23 mouse cellular contexts compared by ENCODE assay signal in the genomic region with DNA sequence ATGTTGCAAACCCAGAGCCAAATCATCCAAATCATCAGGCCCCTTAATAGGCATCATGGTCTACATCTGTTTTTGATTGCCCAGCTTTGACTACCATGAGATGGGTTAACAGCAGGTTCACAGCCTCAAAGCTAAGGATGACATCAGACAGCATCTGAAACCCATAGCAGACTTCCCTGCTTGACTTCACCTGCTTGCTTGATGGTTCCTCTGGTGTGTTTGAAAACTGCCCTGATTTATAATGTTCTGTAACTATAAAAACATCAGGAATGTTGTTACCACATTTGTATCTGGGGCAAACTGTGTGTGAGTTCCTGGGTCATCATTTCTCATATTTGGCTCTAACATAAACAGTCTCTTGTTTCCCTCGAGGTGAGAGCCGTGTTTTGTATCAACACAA. TPM values are rescaled to one million over a fixed set of nuclear protein-coding genes. Genes with fewer than 3 reads are reported as not detected.
DNase-seq lines count a peak whose midpoint lies in the region; ATAC-seq and TF ChIP-seq lines count a peak whose summit lies in the region.
"Had no signal": no experiment of that assay in that cellular context is flagged by ENCODE, and none has a peak within 500 bp of the region (broad histone marks: within the 10 kb centered on the region; RNA-seq: fewer than 3 reads in every experiment).

No protein-coding gene starts in this region.

- no peak for TF ChIP-seq CTCF in stomach, postnatal 0 days (IDR thresholded peaks at IDR 0.05; ENCODE audit: low read depth)

- TF ChIP-seq EP300 in stomach, postnatal 0 days (optimal IDR thresholded peaks at IDR 0.05), result no peak

- WGBS in intestine, embryonic 14.5 days, result 16% methylated on average over 2 of the region's 2 CpGs
- WGBS in intestine, embryonic 16.5 days, result 34% methylated on average over 2 of the region's 2 CpGs
- WGBS in lung, embryonic 16.5 days, result 34% methylated on average over 2 of the region's 2 CpGs
- WGBS in stomach, postnatal 0 days, result 34% methylated on average over 2 of the region's 2 CpGs

- no peak overlapping the region for H3K9ac ChIP-seq in intestine, embryonic 14.5 days (ENCODE audit: low read length)
- no peak overlapping the region for H3K9ac ChIP-seq in intestine, embryonic 16.5 days (ENCODE audit: low read depth, low read length)
- H3K9ac ChIP-seq in lung, embryonic 16.5 days (ENCODE audit: low read length), result no peak overlapping the region
- no peak overlapping the region for H3K9ac ChIP-seq in stomach, postnatal 0 days (ENCODE audit: low read length)
- H3K9ac ChIP-seq: embryonic facial prominence, embryonic 13.5 days; forebrain, embryonic 13.5 days; forebrain, postnatal 0 days; heart, embryonic 13.5 days; hindbrain, embryonic 12.5 days had no signal

- H3K9me3 ChIP-seq in intestine, embryonic 14.5 days (ENCODE audit: control insufficient read depth, low read length), result no peaks in the 10 kb centered on the region
- H3K9me3 ChIP-seq in intestine, embryonic 16.5 days (ENCODE audit: control insufficient read depth, low read length), result no peaks in the 10 kb centered on the region
- no peaks in the 10 kb centered on the region for H3K9me3 ChIP-seq in lung, embryonic 16.5 days (ENCODE audit: control insufficient read depth, low read length)
- no peaks in the 10 kb centered on the region for H3K9me3 ChIP-seq in stomach, postnatal 0 days (ENCODE audit: control insufficient read depth, low read length)
- H3K9me3 ChIP-seq: embryonic facial prominence, embryonic 13.5 days; forebrain, embryonic 13.5 days; heart, embryonic 13.5 days; hindbrain, embryonic 12.5 days had no signal

- H3K4me3 ChIP-seq in intestine, embryonic 14.5 days (ENCODE audit: low read depth, low read length), result no peak overlapping the region
- H3K4me3 ChIP-seq in intestine, embryonic 16.5 days (ENCODE audit: low read length), result no peak overlapping the region
- no peak overlapping the region for H3K4me3 ChIP-seq in lung, embryonic 16.5 days (ENCODE audit: low read length)
- no peak overlapping the region for H3K4me3 ChIP-seq in stomach, postnatal 0 days (ENCODE audit: low read depth, low read length)
- H3K4me3 ChIP-seq: embryonic facial prominence, embryonic 13.5 days; forebrain, embryonic 13.5 days; heart, embryonic 13.5 days; hindbrain, embryonic 12.5 days had no signal

- no peak for DNase-seq in intestine, embryonic 14.5 days (ENCODE audit: low spot score)
- no peak for DNase-seq in lung, postnatal 36 days
- peak; percentile 69 for DNase-seq in forelimb bud, embryonic 11.5 days (ENCODE audit: low read depth, low spot score)
- DNase-seq in stomach, postnatal 0 days (ENCODE audit: low spot score), result no peak
- DNase-seq in left cerebral cortex, adult 11 months (ENCODE audit: low spot score), result no peak
- DNase-seq: adrenal gland, adult 8-10 months; adrenal gland, postnatal 36 days; B cell, adult 2 months; cerebellum, adult 2 months; cerebellum, postnatal 10 days; forebrain, postnatal 0 days; gastrocnemius, postnatal 36 days; heart, postnatal 4 days; kidney, adult 11 months had no signal

- H3K4me2 ChIP-seq in intestine, embryonic 14.5 days (ENCODE audit: low read length), result no peak overlapping the region
- no peak overlapping the region for H3K4me2 ChIP-seq in intestine, embryonic 16.5 days (ENCODE audit: low read depth, low read length)
- no peak overlapping the region for H3K4me2 ChIP-seq in lung, embryonic 16.5 days (ENCODE audit: low read depth, low read length)
- no peak overlapping the region for H3K4me2 ChIP-seq in stomach, postnatal 0 days (replicated peaks; ENCODE audit: low read depth)
- H3K4me2 ChIP-seq: embryonic facial prominence, embryonic 13.5 days; forebrain, embryonic 13.5 days; heart, embryonic 13.5 days; hindbrain, embryonic 12.5 days had no signal

- H3K4me1 ChIP-seq in intestine, embryonic 14.5 days (replicated peaks; ENCODE audit: control insufficient read depth, insufficient read depth, low read length), result peaks cover 5% of the 10 kb centered on the region; the same call in 1 of the 2 replicates
- no peaks in the 10 kb centered on the region for H3K4me1 ChIP-seq in intestine, embryonic 16.5 days (ENCODE audit: control insufficient read depth, insufficient read depth, low read length)
- no peaks in the 10 kb centered on the region for H3K4me1 ChIP-seq in lung, embryonic 16.5 days (replicated peaks; ENCODE audit: control insufficient read depth, insufficient read depth, low read length)
- no peaks in the 10 kb centered on the region for H3K4me1 ChIP-seq in stomach, postnatal 0 days (replicated peaks; ENCODE audit: control insufficient read depth, insufficient read depth)
- H3K4me1 ChIP-seq: embryonic facial prominence, embryonic 13.5 days; forebrain, embryonic 13.5 days; heart, embryonic 13.5 days; hindbrain, embryonic 12.5 days had no signal

- peak; percentile 55; the same call in 1 of the 2 replicates for ATAC-seq in intestine, embryonic 14.5 days (replicated peaks; ENCODE audit: low FRiP score, low TSS enrichment, low read depth)
- no peak; the same call in 1 of the 2 replicates for ATAC-seq in intestine, embryonic 16.5 days
- peak; percentile 47; the same call in 1 of the 2 replicates for ATAC-seq in lung, embryonic 16.5 days (ENCODE audit: low read depth)
- ATAC-seq in stomach, postnatal 0 days (ENCODE audit: low FRiP score, low TSS enrichment), result peak; percentile 45; the same call in 1 of the 2 replicates
- ATAC-seq: CD4-positive, CD25-positive, alpha-beta regulatory T cell, adult 4 months; forebrain, embryonic 13.5 days; forebrain, postnatal 0 days; hindbrain, embryonic 16.5 days had no signal

- H3K36me3 ChIP-seq in intestine, embryonic 14.5 days (ENCODE audit: control insufficient read depth, insufficient read depth, low read length), result no peaks in the 10 kb centered on the region
- no peaks in the 10 kb centered on the region for H3K36me3 ChIP-seq in intestine, embryonic 16.5 days (ENCODE audit: control insufficient read depth, insufficient read depth, low read length)
- H3K36me3 ChIP-seq in lung, embryonic 16.5 days (ENCODE audit: control insufficient read depth, insufficient read depth, low read length), result no peaks in the 10 kb centered on the region
- no peaks in the 10 kb centered on the region for H3K36me3 ChIP-seq in stomach, postnatal 0 days (ENCODE audit: control insufficient read depth, insufficient read depth, low read length)
- H3K36me3 ChIP-seq: embryonic facial prominence, embryonic 13.5 days; G1E; heart, embryonic 13.5 days; hindbrain, embryonic 12.5 days had no signal

- H3K27ac ChIP-seq in intestine, embryonic 14.5 days (ENCODE audit: low read depth), result peak overlapping the region; percentile 33; the same call in 1 of the 2 replicates
- H3K27ac ChIP-seq in intestine, embryonic 16.5 days (ENCODE audit: low read length), result no peak overlapping the region
- no peak overlapping the region for H3K27ac ChIP-seq in lung, embryonic 16.5 days (ENCODE audit: low read length)
- H3K27ac ChIP-seq in stomach, postnatal 0 days (replicated peaks), result no peak overlapping the region
- H3K27ac ChIP-seq: embryonic facial prominence, embryonic 13.5 days; forebrain, embryonic 13.5 days; heart, embryonic 13.5 days; hindbrain, embryonic 12.5 days had no signal

- no peaks in the 10 kb centered on the region for H3K27me3 ChIP-seq in intestine, embryonic 14.5 days (replicated peaks; ENCODE audit: control insufficient read depth, insufficient read depth, low read length)
- H3K27me3 ChIP-seq in intestine, embryonic 16.5 days (replicated peaks; ENCODE audit: control insufficient read depth, insufficient read depth, low read length), result no peaks in the 10 kb centered on the region
- H3K27me3 ChIP-seq in lung, embryonic 16.5 days (ENCODE audit: control insufficient read depth, insufficient read depth, low read depth, low read length), result no peaks in the 10 kb centered on the region
- H3K27me3 ChIP-seq in stomach, postnatal 0 days (ENCODE audit: control insufficient read depth, insufficient read depth, low read length), result no peaks in the 10 kb centered on the region
- H3K27me3 ChIP-seq: embryonic facial prominence, embryonic 13.5 days; forebrain, embryonic 13.5 days; heart, embryonic 13.5 days; hindbrain, embryonic 12.5 days had no signal

RNA-seq across cellular contexts. Expression of gene Sntg2, which starts 55.2 kb away (rescaled TPM):
- 43.2 and 50.6 TPM in 2 replicates for polyA plus RNA-seq in intestine, embryonic 14.5 days (2014; fragmentation: Nextera tagmentation; extraction: Ambion mirVana)
- 23.9 and 28.3 TPM in 2 replicates for polyA plus RNA-seq in intestine, embryonic 16.5 days (2015; fragmentation: Nextera tagmentation; extraction: Ambion mirVana)
- polyA plus RNA-seq in lung, embryonic 16.5 days (2015; fragmentation: Nextera tagmentation; extraction: Ambion mirVana), result 10.1 and 11.5 TPM in 2 replicates
- polyA plus RNA-seq in stomach, postnatal 0 days (2015; fragmentation: Nextera tagmentation; extraction: Ambion mirVana), result 31.5 and 36.6 TPM in 2 replicates
- polyA plus RNA-seq: CD4-positive, CD25-positive, alpha-beta regulatory T cell, adult 4 months; G1E had no signal
